Mouse (Mus musculus) limb, embryonic 15.5 days (tissue): Measurements from ENCODE around the gene Epha8. TPM values are rescaled to one million over a fixed set of nuclear protein-coding genes. Genes with fewer than 3 reads are reported as not detected.

Experiments used
- ATAC-seq: fragments of 200-750 bp; cut with Nextera tagmentation; 2 replicates; pipeline ENCODE4 v1.8.0; 2017; ENCODE audit warnings: low read depth, moderate TSS enrichment; ENCODE audit not compliant: insufficient number of reproducible peaks, low FRiP score, low TSS enrichment
- H3K27ac ChIP-seq: fragments of 300-500 bp; sonication (generic); 2 replicates; pipeline ENCODE4 v1.5.1; 2015; ENCODE audit warnings: moderate library complexity, mild to moderate bottlenecking, inconsistent platforms
- H3K27me3 ChIP-seq: fragments of 300-500 bp; sonication (generic); 2 replicates; pipeline ENCODE4 v1.6.1; 2015; ENCODE audit warnings: inconsistent platforms
- H3K36me3 ChIP-seq: fragments of 300-500 bp; sonication (generic); 2 replicates; pipeline ENCODE4 v1.6.1; 2015; ENCODE audit warnings: inconsistent platforms
- H3K4me1 ChIP-seq: fragments of 300-500 bp; sonication (generic); 2 replicates; pipeline ENCODE4 v1.6.1; 2015; ENCODE audit warnings: inconsistent platforms
- H3K4me2 ChIP-seq: fragments of 300-500 bp; sonication (generic); 2 replicates; pipeline ENCODE4 v1.6.1; 2015; ENCODE audit warnings: mild to moderate bottlenecking, inconsistent platforms
- H3K4me3 ChIP-seq: fragments of 300-500 bp; sonication (generic); 2 replicates; pipeline ENCODE4 v1.5.1; 2015; ENCODE audit warnings: mild to moderate bottlenecking, inconsistent platforms
- H3K9ac ChIP-seq: fragments of 300-500 bp; sonication (generic); 2 replicates; pipeline ENCODE4 v1.6.1; 2015; ENCODE audit warnings: inconsistent platforms
- H3K9me3 ChIP-seq: fragments of 300-500 bp; sonication (generic); 2 replicates; pipeline ENCODE4 v1.6.1; 2016; ENCODE audit warnings: inconsistent platforms
- WGBS: fragments of 180-500 bp; shearing (Covaris S2); methylation state at CpG from one replicate; pipeline ENCODE4 v1.1.7; 2015; 5-methylcytosine and 5-hydroxymethylcytosine counted together
- polyA plus RNA-seq: library from polyadenylated mRNA; unstranded; fragments of >200 nt; fragmentation: Nextera tagmentation; extraction: Ambion mirVana; gene quantifications from 2 replicates; pipeline ENCODE4 v1.2.1, GENCODE M21; 2015

Gene Epha8
- 2.2 and 2.5 TPM in 2 replicates for polyA plus RNA-seq

DNA sequence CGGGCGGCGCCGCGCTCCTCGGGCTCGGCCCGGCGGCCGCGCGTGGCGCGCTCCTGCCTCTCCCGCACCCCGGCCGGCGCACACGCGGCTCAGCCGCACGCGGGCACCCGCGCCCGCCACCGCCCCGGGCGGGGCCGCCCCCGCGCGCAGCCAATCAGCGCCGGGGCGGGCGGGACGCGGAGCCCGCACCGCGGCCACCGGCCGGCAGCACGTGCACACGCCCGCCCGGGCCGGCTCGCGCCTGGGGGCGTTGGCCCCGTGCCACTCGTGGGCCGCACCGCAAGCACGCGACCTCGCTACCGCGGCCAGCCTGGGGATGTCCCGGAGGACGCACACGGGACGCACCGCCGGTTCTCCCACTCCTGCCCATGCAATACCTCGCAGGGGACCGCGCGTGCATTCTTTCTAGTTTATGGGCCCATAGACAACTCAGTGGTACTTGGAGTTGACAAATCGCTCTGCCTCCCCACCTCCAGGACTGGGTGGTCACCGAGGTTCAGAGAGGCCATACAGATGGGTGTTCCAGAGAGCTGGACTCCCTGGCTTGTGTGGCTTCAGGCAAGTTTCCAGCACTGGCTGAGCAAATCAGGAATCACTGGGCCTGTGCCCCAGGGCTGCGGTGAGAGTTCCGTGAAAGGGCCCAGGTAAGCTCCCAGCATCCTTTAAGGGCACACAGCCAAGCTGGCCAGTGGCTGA lies at the start of gene Epha8:
Gene Epha8 (minus strand): TSS at position 66 of the 696 bp plus-strand sequence.
- Histone ChIP-seq H3K4me1 (peaks cover 25% of the 10 kb centered on the region), H3K9me3 (no peaks in the 10 kb centered on the region), H3K36me3 (no peaks in the 10 kb centered on the region), H3K27ac (no peak within 1 kb of the TSS), H3K27me3 (peaks cover 82% of the 10 kb centered on the region), H3K4me2 (peak within 1 kb of the TSS; percentile 91), H3K4me3 (peak within 1 kb of the TSS; percentile 46), H3K9ac (peak within 1 kb of the TSS; percentile 26; the same call in 1 of the 2 replicates)
- WGBS: under 1% methylated on average over 48 of the region's 75 CpGs
- ATAC-seq: no peak

DNA sequence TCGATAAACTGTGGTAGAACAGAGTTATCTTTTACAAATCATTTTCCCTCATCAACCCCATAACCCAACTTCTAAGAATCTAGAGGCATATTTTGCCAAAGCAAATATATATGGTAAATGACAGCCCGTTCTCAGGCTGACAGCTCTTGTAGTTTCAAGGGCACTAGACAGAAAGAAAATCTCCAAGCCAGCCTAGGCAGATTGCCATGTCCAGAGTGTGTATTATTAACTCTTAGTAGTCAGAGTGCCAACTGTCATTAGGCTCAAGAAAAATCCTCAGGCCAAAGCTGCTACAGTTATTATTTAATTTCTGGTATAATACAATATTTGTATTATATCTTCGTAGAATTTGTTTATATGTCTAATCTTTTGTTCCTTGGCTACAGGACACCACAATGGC lies 45.2 kb upstream of the Epha8 start:
- Histone ChIP-seq H3K9me3 (no peaks in the 10 kb centered on the region), H3K27me3 (no peaks in the 10 kb centered on the region), H3K36me3 (peaks cover 42% of the 10 kb centered on the region), H3K4me3 (no peak overlapping the region), H3K9ac (no peak overlapping the region), H3K27ac (no peak overlapping the region), H3K4me2 (no peak overlapping the region), H3K4me1 (no peaks in the 10 kb centered on the region)
- ATAC-seq: no peak
- 82% methylated on average over 3 of the region's 3 CpGs for WGBS

DNA sequence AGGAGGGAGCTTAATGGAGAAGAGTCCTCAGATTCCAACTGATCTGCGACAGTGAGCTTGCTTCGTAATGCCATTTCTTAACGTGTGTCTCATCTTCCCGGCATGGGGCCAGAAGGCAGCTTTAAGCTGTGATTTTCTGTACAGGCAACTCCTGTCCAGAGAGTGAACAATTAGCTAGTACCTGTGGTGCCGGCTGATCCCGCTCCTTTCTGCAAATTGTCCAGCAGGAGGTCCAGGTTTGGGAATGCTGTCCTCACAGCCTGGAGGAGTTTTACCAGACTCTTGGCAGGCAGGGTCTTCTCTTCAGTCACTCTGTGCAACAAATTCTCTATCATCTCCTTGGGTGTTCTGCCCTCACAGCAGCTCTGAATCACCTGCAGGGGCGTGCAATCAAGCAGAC lies 44.4 kb upstream of the Epha8 start:
- ATAC-seq: no peak
- peaks cover 43% of the 10 kb centered on the region for H3K36me3 ChIP-seq
- H3K9me3 ChIP-seq: no peaks in the 10 kb centered on the region
- H3K4me2 ChIP-seq: no peak overlapping the region
- no peak overlapping the region for H3K4me3 ChIP-seq
- no peak overlapping the region for H3K27ac ChIP-seq
- no peaks in the 10 kb centered on the region for H3K4me1 ChIP-seq
- no peaks in the 10 kb centered on the region for H3K27me3 ChIP-seq
- 85% methylated on average over 7 of the region's 7 CpGs for WGBS
- no peak overlapping the region for H3K9ac ChIP-seq

DNA sequence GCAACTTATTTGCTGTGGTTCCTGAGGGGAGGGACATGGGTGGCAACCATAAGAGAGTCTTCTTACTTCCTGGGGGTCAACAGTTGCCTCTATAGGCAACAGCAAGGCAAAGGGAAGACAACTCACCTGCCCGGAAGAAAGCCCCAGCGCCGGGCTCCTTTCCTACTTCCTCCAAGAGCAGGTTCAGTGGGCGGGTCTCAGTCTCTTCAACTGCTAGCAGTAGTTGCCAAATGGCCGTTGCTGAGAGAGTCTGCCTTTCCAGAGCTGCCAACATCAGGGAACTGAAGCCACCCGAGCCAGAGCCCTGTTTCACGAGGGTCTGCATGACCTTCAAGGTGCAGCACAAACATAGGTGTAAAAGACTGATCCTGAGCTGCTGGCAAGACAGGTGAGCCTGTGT lies 41.8 kb upstream of the Epha8 start:
- no peak for ATAC-seq
- Histone ChIP-seq H3K4me3 (no peak overlapping the region), H3K9ac (no peak overlapping the region), H3K9me3 (no peaks in the 10 kb centered on the region), H3K4me2 (no peak overlapping the region), H3K4me1 (no peaks in the 10 kb centered on the region), H3K27ac (no peak overlapping the region), H3K27me3 (no peaks in the 10 kb centered on the region), H3K36me3 (peaks cover 67% of the 10 kb centered on the region)
- WGBS: 76% methylated on average over 7 of the region's 7 CpGs

DNA sequence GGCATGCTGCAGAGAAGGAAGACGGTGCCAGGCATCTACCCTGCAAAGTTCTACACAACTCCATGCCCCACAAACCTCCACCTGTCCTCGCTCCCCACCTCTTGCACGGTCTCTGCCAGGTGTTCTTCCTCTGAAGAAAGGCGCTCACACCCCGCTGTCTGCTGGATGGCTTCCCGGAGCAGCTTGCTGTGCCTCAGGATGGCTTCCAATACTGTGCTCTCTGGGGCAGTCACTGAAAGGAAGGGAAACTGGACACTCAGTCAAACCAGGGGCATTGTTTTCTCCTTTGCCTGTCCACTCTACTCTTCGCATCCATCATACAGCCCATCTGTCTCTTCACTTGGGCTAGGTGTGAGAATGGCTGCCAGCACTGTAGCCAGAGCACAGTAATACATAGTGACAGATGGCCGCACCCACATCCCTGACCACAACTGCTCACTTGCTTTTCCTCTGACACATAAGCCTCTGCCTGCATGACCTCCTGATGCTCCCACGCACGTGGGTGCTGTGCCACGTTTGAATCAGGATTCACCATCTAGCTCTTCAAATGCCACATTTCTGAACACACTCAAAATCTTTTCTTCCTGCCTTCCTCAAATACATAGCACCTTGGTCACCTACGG lies 41.2 kb upstream of the Epha8 start:
- WGBS: 94% methylated on average over 12 of the region's 12 CpGs
- Histone ChIP-seq H3K9ac (no peak overlapping the region), H3K36me3 (peaks cover 72% of the 10 kb centered on the region), H3K27ac (no peak overlapping the region), H3K9me3 (no peaks in the 10 kb centered on the region), H3K4me1 (no peaks in the 10 kb centered on the region), H3K27me3 (no peaks in the 10 kb centered on the region), H3K4me3 (no peak overlapping the region), H3K4me2 (no peak overlapping the region)
- no peak for ATAC-seq

DNA sequence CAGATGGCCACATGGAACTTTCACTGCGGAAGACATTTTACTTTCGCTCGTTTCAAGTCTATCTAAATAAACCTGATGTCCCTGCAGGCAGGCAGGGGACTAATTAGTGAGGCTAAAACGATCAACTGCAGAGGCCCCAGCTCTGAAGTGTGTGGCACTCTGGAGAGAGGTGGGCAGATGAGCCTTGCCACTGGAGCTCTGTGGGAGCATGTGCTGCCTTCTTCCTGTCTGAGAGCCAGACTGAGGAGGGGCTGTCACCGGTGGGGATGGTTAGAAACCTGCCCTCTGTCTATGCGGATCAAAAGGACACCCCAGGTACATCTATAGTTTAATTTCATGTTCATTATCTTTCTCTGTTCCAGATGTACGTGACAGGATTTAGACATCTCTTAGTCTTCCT lies 40.3 kb upstream of the Epha8 start:
- Histone ChIP-seq H3K9me3 (no peaks in the 10 kb centered on the region), H3K27ac (no peak overlapping the region), H3K4me3 (no peak overlapping the region), H3K9ac (no peak overlapping the region), H3K4me2 (no peak overlapping the region), H3K4me1 (no peaks in the 10 kb centered on the region), H3K27me3 (no peaks in the 10 kb centered on the region), H3K36me3 (peaks cover 77% of the 10 kb centered on the region)
- WGBS: 65% methylated on average over 7 of the region's 7 CpGs
- ATAC-seq: no peak

DNA sequence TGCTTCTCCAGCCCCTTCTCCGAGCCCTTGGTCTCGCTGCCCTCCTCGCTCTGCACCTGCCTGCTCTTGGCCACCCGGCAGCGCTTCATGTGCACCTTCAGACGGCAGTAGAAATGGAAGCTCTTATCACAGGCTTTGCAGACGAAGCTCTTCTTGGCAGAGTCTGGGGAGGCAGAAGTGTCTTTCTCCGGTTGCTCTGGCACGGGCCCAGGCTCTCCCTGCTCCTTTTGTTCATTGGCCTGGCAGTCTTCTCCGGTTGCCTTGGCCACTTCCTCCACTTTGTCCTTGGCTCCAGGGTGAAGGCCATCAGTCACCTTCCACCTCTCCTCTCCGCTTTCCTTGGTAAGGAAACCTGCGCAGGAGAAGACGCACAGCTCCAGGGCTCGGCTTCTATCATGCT lies 38.7 kb upstream of the Epha8 start:
- 92% methylated on average over 14 of the region's 14 CpGs for WGBS
- Histone ChIP-seq H3K27ac (no peak overlapping the region), H3K4me1 (no peaks in the 10 kb centered on the region), H3K9ac (no peak overlapping the region), H3K4me3 (no peak overlapping the region), H3K4me2 (no peak overlapping the region), H3K27me3 (no peaks in the 10 kb centered on the region), H3K9me3 (no peaks in the 10 kb centered on the region), H3K36me3 (peaks cover 83% of the 10 kb centered on the region)
- no peak for ATAC-seq

DNA sequence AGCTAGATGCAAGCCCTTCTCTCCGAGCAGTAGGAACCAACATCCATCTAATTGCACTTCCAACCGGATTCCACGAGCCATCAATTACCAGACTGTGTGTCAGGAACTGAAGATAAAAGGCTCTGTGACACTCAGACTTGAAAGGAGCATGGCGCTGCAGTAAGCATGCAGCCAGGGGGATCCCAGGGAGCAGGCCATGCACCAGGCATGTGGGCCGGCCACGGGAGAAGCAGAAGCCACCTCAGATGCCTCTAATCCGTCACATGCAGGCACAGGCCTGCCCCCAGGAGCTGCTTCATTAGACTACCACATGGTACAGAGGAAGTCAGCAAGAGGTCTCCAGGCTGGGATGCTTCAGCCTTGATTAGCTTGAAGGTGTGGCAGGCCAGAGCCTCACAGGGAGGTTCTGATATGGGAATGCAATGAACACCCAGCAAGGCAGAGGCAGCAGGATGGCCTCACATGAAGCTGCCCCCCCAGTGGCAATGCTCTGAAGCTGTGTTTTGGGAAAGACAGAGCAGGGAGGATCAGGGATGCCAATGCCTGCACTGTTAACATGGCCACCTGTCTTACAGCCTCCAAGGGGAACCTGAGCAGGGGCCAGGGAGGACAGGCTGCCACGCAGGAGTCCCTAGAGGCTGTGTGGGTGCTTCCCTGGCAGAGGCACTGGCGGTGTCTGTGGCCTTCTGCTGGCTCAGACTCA lies 25.5 kb upstream of the Epha8 start:
- no peak for ATAC-seq
- Histone ChIP-seq H3K4me1 (peaks cover 10% of the 10 kb centered on the region; the same call in 1 of the 2 replicates), H3K27ac (no peak overlapping the region), H3K27me3 (peaks cover 8% of the 10 kb centered on the region), H3K9me3 (no peaks in the 10 kb centered on the region), H3K9ac (no peak overlapping the region), H3K4me2 (no peak overlapping the region), H3K4me3 (no peak overlapping the region), H3K36me3 (peaks cover 33% of the 10 kb centered on the region)
- 43% methylated on average over 9 of the region's 9 CpGs for WGBS

DNA sequence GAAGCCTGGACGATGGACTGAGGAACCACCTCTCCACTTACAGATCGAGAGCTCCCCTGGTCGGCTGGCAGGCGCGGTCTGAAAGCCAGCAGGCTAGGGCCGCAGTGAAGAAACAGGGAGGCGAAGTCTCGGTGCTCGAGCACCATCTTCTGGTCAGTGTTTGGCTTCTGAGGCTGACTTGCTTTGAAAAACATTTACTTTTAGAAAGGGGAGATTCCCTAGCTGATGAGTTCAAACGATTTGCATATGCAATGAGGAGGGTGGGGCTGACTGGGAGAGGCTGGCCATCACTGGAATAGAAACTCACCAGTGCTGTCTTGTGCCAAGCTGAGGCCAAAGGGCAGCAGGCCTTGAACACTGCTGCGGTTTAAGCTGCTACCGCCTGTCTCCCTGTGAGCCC lies 24.7 kb upstream of the Epha8 start:
- no peaks in the 10 kb centered on the region for H3K9me3 ChIP-seq
- peaks cover 8% of the 10 kb centered on the region for H3K27me3 ChIP-seq
- no peak overlapping the region for H3K27ac ChIP-seq
- peaks cover 26% of the 10 kb centered on the region for H3K36me3 ChIP-seq
- H3K4me1 ChIP-seq: peaks cover 10% of the 10 kb centered on the region; the same call in 1 of the 2 replicates
- WGBS: 12% methylated on average over 12 of the region's 12 CpGs
- no peak overlapping the region for H3K4me3 ChIP-seq
- no peak for ATAC-seq
- no peak overlapping the region for H3K4me2 ChIP-seq
- H3K9ac ChIP-seq: no peak overlapping the region

DNA sequence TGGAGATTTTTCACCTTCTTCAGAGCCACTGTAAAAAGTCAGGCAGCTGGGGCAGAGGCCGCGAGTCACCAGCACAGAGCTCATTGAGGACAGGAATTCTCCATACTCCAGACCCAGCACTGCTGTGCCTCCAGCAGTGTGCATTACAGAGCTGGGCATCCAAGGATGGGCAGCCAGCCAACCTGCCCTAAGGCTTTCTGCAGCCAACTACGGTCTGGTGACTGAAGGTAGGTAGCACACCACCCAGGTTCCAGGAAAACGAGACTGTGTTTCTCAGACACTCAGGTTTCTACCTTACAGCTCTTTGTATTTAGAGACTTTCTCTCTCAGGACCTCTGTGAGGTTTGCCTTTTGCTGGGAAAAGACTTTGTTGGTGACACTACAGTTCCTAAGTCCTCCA lies 24.3 kb upstream of the Epha8 start:
- no peak overlapping the region for H3K27ac ChIP-seq
- WGBS: 50% methylated on average over 4 of the region's 4 CpGs
- no peak for ATAC-seq
- H3K4me1 ChIP-seq: peaks cover 10% of the 10 kb centered on the region; the same call in 1 of the 2 replicates
- H3K4me3 ChIP-seq: no peak overlapping the region
- peaks cover 8% of the 10 kb centered on the region for H3K27me3 ChIP-seq
- no peaks in the 10 kb centered on the region for H3K9me3 ChIP-seq
- H3K9ac ChIP-seq: no peak overlapping the region
- no peak overlapping the region for H3K4me2 ChIP-seq
- H3K36me3 ChIP-seq: peaks cover 21% of the 10 kb centered on the region

DNA sequence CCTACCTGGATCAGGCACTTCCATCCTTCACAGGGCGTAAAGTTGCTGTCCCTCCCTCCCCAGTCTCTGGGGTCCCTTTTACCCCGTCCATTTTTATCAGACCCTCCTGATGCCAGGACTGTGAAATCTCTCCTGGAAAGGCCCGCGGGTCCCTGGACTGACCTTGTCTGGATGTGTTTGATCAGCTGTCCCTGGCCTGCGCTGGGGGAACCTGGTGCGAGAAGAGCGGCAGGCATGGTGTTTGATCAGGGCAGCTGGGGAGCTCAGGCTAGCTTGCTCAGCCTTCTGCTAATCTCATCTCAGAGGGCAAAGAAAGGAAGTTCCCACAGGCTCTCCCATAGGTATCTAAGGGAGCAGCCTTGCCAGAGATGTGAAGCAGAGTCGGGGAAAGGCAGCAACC lies 20.6 kb upstream of the Epha8 start:
- 0 out of 2 replicates have a peak, but pooled peaks cover 3% of the 10 kb centered on the region for H3K36me3 ChIP-seq
- 60% methylated on average over 8 of the region's 8 CpGs for WGBS
- H3K9me3 ChIP-seq: no peaks in the 10 kb centered on the region
- ATAC-seq: no peak
- H3K4me1 ChIP-seq: peaks cover 10% of the 10 kb centered on the region; the same call in 1 of the 2 replicates
- H3K4me3 ChIP-seq: no peak overlapping the region
- no peak overlapping the region for H3K27ac ChIP-seq
- 0 out of 2 replicates have a peak overlapping the region, but pooled peaks have one; percentile 4 for H3K9ac ChIP-seq
- H3K27me3 ChIP-seq: peaks cover 14% of the 10 kb centered on the region
- H3K4me2 ChIP-seq: no peak overlapping the region

DNA sequence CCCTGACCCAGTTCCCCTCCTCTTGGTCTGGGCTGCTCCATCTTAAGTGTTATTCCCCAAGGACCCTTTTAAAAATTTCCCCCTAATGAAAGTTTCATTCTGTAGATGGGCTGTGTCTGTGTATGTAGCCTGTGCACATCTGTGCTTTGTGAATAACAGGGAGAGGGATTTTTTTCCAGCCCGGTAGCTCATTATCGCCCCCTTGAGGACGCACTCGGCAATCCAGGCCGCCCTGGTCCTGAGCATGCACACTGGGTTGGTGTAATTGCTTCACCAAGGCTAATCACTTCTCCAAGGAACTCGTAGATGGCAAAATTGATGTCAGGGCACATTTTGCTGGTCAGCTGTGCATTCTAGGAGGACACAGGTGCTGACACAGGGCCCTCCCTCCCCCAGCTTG lies 14.3 kb upstream of the Epha8 start:
- no peak for ATAC-seq
- no peak overlapping the region for H3K4me2 ChIP-seq
- H3K4me1 ChIP-seq: peaks cover 11% of the 10 kb centered on the region; the same call in 1 of the 2 replicates
- 7% methylated on average over 6 of the region's 6 CpGs for WGBS
- no peaks in the 10 kb centered on the region for H3K9me3 ChIP-seq
- no peak overlapping the region for H3K27ac ChIP-seq
- H3K27me3 ChIP-seq: peaks cover 62% of the 10 kb centered on the region
- H3K9ac ChIP-seq: no peak overlapping the region
- H3K36me3 ChIP-seq: no peaks in the 10 kb centered on the region
- H3K4me3 ChIP-seq: no peak overlapping the region
